Comparison of ENCODE assay signal across 12 mouse cellular contexts in the genomic region with DNA sequence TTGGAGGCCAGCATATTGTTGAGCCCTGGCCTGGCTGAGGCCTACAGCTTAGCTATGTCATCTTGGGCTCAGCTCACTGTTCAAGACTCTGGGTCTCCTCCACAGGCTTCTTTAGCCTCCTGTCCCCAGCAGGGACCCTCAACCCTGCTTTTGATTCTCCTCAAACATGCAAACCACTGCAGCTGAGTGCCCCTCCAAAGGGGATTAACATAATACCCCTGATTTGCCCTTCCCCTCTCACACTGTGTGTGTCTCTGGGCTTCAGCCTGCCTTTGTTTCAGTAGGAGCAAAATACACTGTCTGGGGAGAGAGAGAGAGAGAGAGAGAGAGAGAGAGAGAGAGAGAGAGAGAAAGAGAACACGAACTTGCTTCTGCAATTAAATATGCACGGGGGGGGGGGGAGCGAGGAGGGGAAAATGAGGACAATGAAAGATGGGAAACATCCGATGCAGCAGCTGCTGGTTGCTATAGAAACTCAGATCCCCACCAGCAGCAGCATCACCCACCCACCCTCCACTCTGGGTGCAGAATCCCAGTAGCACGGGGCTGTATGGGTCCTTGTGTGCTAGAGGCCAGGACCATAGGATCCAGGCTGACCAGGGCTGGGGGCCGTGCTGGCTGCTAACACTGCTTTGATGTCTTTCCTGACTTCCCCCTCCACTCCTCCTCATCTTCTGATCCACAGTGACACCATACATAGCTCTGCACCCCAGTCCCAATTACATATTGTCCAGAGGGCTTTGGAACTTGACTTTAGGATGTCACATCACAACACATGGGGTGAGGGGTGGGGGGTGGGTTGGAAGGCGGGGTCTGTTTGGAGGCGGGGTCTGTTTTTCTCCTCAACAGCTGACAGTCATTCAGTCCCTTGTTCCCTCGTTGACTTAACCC.
DNase-seq lines count a peak whose midpoint lies in the region; ATAC-seq and TF ChIP-seq lines count a peak whose summit lies in the region.
"Had no signal": no experiment of that assay in that cellular context is flagged by ENCODE, and none has a peak within 500 bp of the region (broad histone marks: within the 10 kb centered on the region; RNA-seq: fewer than 3 reads in every experiment).

No protein-coding gene starts in this region.

- no peak for TF ChIP-seq CTCF in layer of hippocampus, adult 2 months (conservative IDR thresholded peaks at IDR 0.05)

- peak overlapping the region; percentile 19; the same call in 1 of the 2 replicates for H3K4me2 ChIP-seq in forebrain, embryonic 14.5 days (ENCODE audit: low read length)
- H3K4me2 ChIP-seq: lung, embryonic 15.5 days had no signal

- H3K27ac ChIP-seq in layer of hippocampus, adult 2 months = peak overlapping the region; percentile 82
- H3K27ac ChIP-seq in forebrain, embryonic 14.5 days (ENCODE audit: low read depth, low read length) = peak overlapping the region; percentile 98
- H3K27ac ChIP-seq in midbrain, embryonic 10.5 days (replicated peaks) = peak overlapping the region; percentile 93
- H3K27ac ChIP-seq: lung, embryonic 15.5 days had no signal

- no peaks in the 10 kb centered on the region for H3K9me3 ChIP-seq in forebrain, embryonic 14.5 days (replicated peaks; ENCODE audit: control insufficient read depth, low read length)
- H3K9me3 ChIP-seq in midbrain, embryonic 10.5 days (replicated peaks) = no peaks in the 10 kb centered on the region
- H3K9me3 ChIP-seq: lung, embryonic 15.5 days had no signal

- H3K4me1 ChIP-seq in forebrain, embryonic 14.5 days (ENCODE audit: control insufficient read depth, insufficient read depth, low read length) = peaks cover 34% of the 10 kb centered on the region
- peaks cover 58% of the 10 kb centered on the region for H3K4me1 ChIP-seq in midbrain, embryonic 10.5 days
- H3K4me1 ChIP-seq: lung, embryonic 15.5 days had no signal

- no peak for DNase-seq in layer of hippocampus, adult 2 months (ENCODE audit: low spot score in 2 of 2)
- no peak for DNase-seq in layer of hippocampus, adult 8-10 months (ENCODE audit: low spot score in 2 of 2)
- peak; percentile 83 for DNase-seq in forebrain, embryonic 14.5 days (ENCODE audit: low spot score)
- DNase-seq in midbrain, embryonic 10.5 days (ENCODE audit: low spot score) = peak; percentile 75
- peak; percentile 70 for DNase-seq in retina, embryonic 14.5 days (ENCODE audit: low spot score)
- DNase-seq in MN1 (ENCODE audit: low spot score) = no peak
- DNase-seq in frontal cortex, postnatal 25 days (ENCODE audit: low spot score in 2 of 2) = no peak
- no peak for DNase-seq in layer of hippocampus, postnatal 25 days (ENCODE audit: extremely low spot score in 1 of 2, low spot score in 1 of 2)
- DNase-seq: gastrocnemius, postnatal 25 days; kidney, adult 18-20 months; right cerebral cortex, postnatal 25 days had no signal

- H3K9ac ChIP-seq in forebrain, embryonic 14.5 days (ENCODE audit: low read length) = peak overlapping the region; percentile 54
- H3K9ac ChIP-seq: lung, embryonic 15.5 days had no signal

- no peaks in the 10 kb centered on the region for H3K36me3 ChIP-seq in forebrain, embryonic 14.5 days (ENCODE audit: control insufficient read depth, insufficient read depth, low read length)
- no peaks in the 10 kb centered on the region for H3K36me3 ChIP-seq in midbrain, embryonic 10.5 days
- H3K36me3 ChIP-seq: lung, embryonic 15.5 days had no signal

- 3% methylated on average over 8 of the region's 9 CpGs for WGBS in forebrain, embryonic 14.5 days
- 4% methylated on average over 8 of the region's 9 CpGs for WGBS in midbrain, embryonic 10.5 days

- no peak overlapping the region for H3K4me3 ChIP-seq in layer of hippocampus, adult 2 months
- no peak overlapping the region for H3K4me3 ChIP-seq in forebrain, embryonic 14.5 days (ENCODE audit: low read depth, low read length)
- H3K4me3 ChIP-seq in midbrain, embryonic 10.5 days = peak overlapping the region; percentile 32
- H3K4me3 ChIP-seq: lung, embryonic 15.5 days had no signal

- peak; percentile 88 for ATAC-seq in forebrain, embryonic 14.5 days

- H3K27me3 ChIP-seq in forebrain, embryonic 14.5 days (replicated peaks; ENCODE audit: control insufficient read depth, insufficient read depth, low read length) = no peaks in the 10 kb centered on the region
- H3K27me3 ChIP-seq in midbrain, embryonic 10.5 days (ENCODE audit: low read depth, poor library complexity, severe bottlenecking) = peaks cover 5% of the 10 kb centered on the region; the same call in 1 of the 2 replicates
- H3K27me3 ChIP-seq: lung, embryonic 15.5 days had no signal

Comparison
In these comparisons a context has a peak if more than half of its experiments do, and no peak if none do; other contexts are left out.
1. DNase-seq: peak in forebrain, embryonic 14.5 days (single experiment), midbrain, embryonic 10.5 days (single experiment) and retina, embryonic 14.5 days (single experiment); none in layer of hippocampus, adult 2 months (0 of 2), layer of hippocampus, adult 8-10 months (0 of 2), MN1 (single experiment), frontal cortex, postnatal 25 days (0 of 2) and layer of hippocampus, postnatal 25 days (0 of 2).
2. Peak in every context shown above with its lines, with median percentiles within 50 percentile points of each other: H3K27ac ChIP-seq.